Mouse (Mus musculus): ENCODE measurements around the gene Eri3.
A peak's percentile ranks its signal among the peaks of the same experiment; 100 is the strongest.

Eri3 gene

GRCm38 (mm10) chr4:117550140-117550851, at the start of gene Eri3:
Gene Eri3 (plus strand): TSS chr4:117550365.
- DNase-seq (ENCODE audit: low spot score in 2 of 2), result peak; percentile 96

- no peak for DNase-seq (ENCODE audit: low spot score in 2 of 2)
These were observed 31.9 kb upstream of the Eri3 start for GRCm38 (mm10) chr4:117518246-117518645.

- DNase-seq (ENCODE audit: low spot score in 2 of 2), result no peak
These were observed 28.8 kb upstream of the Eri3 start for GRCm38 (mm10) chr4:117521350-117521749.

- no peak for DNase-seq (ENCODE audit: low spot score in 2 of 2)
These were observed 24.2 kb upstream of the Eri3 start for GRCm38 (mm10) chr4:117525990-117526389.

GRCm38 (mm10) chr4:117527116-117527899, 22.9 kb upstream of the Eri3 start:
- DNase-seq (ENCODE audit: low spot score in 2 of 2), result no peak

- DNase-seq (ENCODE audit: low spot score in 2 of 2), result peak in 1 of 2 experiments; percentile 22
These were observed 22.2 kb upstream of the Eri3 start for GRCm38 (mm10) chr4:117527952-117528351.

GRCm38 (mm10) chr4:117529843-117530242, 20.3 kb upstream of the Eri3 start:
- DNase-seq (ENCODE audit: low spot score in 2 of 2), result no peak

GRCm38 (mm10) chr4:117535496-117536200, 14.5 kb upstream of the Eri3 start:
- DNase-seq (ENCODE audit: low spot score in 2 of 2), result no peak

- DNase-seq (ENCODE audit: low spot score in 2 of 2), result no peak
These were observed 13.2 kb upstream of the Eri3 start for GRCm38 (mm10) chr4:117537002-117537401.

GRCm38 (mm10) chr4:117539329-117539980, 10.7 kb upstream of the Eri3 start:
- DNase-seq (ENCODE audit: low spot score in 2 of 2), result no peak

- no peak for DNase-seq (ENCODE audit: low spot score in 2 of 2)
These were observed 9.6 kb upstream of the Eri3 start for GRCm38 (mm10) chr4:117540571-117540970.

GRCm38 (mm10) chr4:117545448-117545847, 4.7 kb upstream of the Eri3 start:
- no peak for DNase-seq (ENCODE audit: low spot score in 2 of 2)

GRCm38 (mm10) chr4:117546616-117547015, 3.5 kb upstream of the Eri3 start:
- no peak for DNase-seq (ENCODE audit: low spot score in 2 of 2)

- DNase-seq (ENCODE audit: low spot score in 2 of 2), result no peak
These were observed 589 bp upstream of the Eri3 start for GRCm38 (mm10) chr4:117549576-117549975.

GRCm38 (mm10) chr4:117551144-117552000, 1.2 kb downstream of the Eri3 start:
- no peak for DNase-seq (ENCODE audit: low spot score in 2 of 2)

GRCm38 (mm10) chr4:117555495-117555894, 5.3 kb downstream of the Eri3 start:
- no peak for DNase-seq (ENCODE audit: low spot score in 2 of 2)

- no peak for DNase-seq (ENCODE audit: low spot score in 2 of 2)
These were observed 6.2 kb downstream of the Eri3 start for GRCm38 (mm10) chr4:117556372-117556771.

GRCm38 (mm10) chr4:117557068-117557645, 7.0 kb downstream of the Eri3 start:
- DNase-seq (ENCODE audit: low spot score in 2 of 2), result no peak

GRCm38 (mm10) chr4:117563967-117564366, 13.8 kb downstream of the Eri3 start:
- no peak for DNase-seq (ENCODE audit: low spot score in 2 of 2)

GRCm38 (mm10) chr4:117568846-117569245, 18.7 kb downstream of the Eri3 start:
- no peak for DNase-seq (ENCODE audit: low spot score in 2 of 2)

GRCm38 (mm10) chr4:117570964-117571363, 20.8 kb downstream of the Eri3 start:
- no peak for DNase-seq (ENCODE audit: low spot score in 2 of 2)
